Mouse (Mus musculus) brain, embryonic 14.5 days (tissue): ENCODE results near the gene Nacc1. TPM values are rescaled to one million over a fixed set of nuclear protein-coding genes. Genes with fewer than 3 reads are reported as not detected.

Experiments
- DNase-seq: peaks from one replicate; pipeline ENCODE4 v3.0.0-alpha.2; 2011; ENCODE audit warnings: low read depth
- CTCF ChIP-seq: fragments of 200-500 bp; IDR thresholded peaks from 2 replicates; pipeline ENCODE4 v1.5.1; 2012; ENCODE audit warnings: inconsistent platforms, mild to moderate bottlenecking, moderate library complexity, borderline replicate concordance; ENCODE audit not compliant: insufficient read depth, insufficient read length; ENCODE audit errors: extremely low read depth
- POLR2A ChIP-seq: fragments of 200-500 bp; IDR thresholded peaks from 2 replicates; pipeline ENCODE4 v1.6.1; 2012; ENCODE audit warnings: mild to moderate bottlenecking, inconsistent platforms, borderline replicate concordance; ENCODE audit not compliant: poor library complexity, insufficient read depth, insufficient read length, severe bottlenecking; ENCODE audit errors: extremely low read depth
- polyA plus RNA-seq: library from polyadenylated mRNA; depleted of rRNA; stranded (reverse); fragments of >200 nt; gene quantifications from 2 replicates; pipeline ENCODE4 v1.2.3, GENCODE M21; 2012

Nacc1 gene
- polyA plus RNA-seq, 1 experiment = 87.0 TPM

- TF ChIP-seq POLR2A (no peak), CTCF (no peak)
- no peak for DNase-seq
Observed at GRCm38 (mm10) chr8:84640617-84641294, 46.9 kb downstream of the Nacc1 start.

GRCm38 (mm10) chr8:84640010-84640588 lies 47.6 kb downstream of the Nacc1 start:
- no peak for DNase-seq

GRCm38 (mm10) chr8:84639162-84640009 lies 48.3 kb downstream of the Nacc1 start:
- TF ChIP-seq CTCF (peak; percentile 71), POLR2A (peak; percentile 98)
- peak; percentile 98 for DNase-seq

More at GRCm38 (mm10) chr8:84640010-84640588, 47.6 kb downstream of the Nacc1 start:
- TF ChIP-seq POLR2A (no peak), CTCF (no peak)

- TF ChIP-seq CTCF (no peak), POLR2A (0 out of 2 replicates have a peak, but pooled peaks have one; percentile 10)
- peak; percentile 27 for DNase-seq
Observed at GRCm38 (mm10) chr8:84638555-84639161, 49.0 kb downstream of the Nacc1 start.

- peak; percentile 27 for DNase-seq
- TF ChIP-seq CTCF = no peak
- TF ChIP-seq POLR2A = no peak
Observed at GRCm38 (mm10) chr8:84637946-84638554, 49.6 kb downstream of the Nacc1 start.

- TF ChIP-seq CTCF (no peak), POLR2A (no peak)
- no peak for DNase-seq
Observed at GRCm38 (mm10) chr8:84636051-84636691, 51.5 kb downstream of the Nacc1 start.

- no peak for DNase-seq
- TF ChIP-seq CTCF = no peak
- TF ChIP-seq POLR2A = no peak
Observed at GRCm38 (mm10) chr8:84635397-84636050, 52.1 kb downstream of the Nacc1 start.

GRCm38 (mm10) chr8:84634849-84635304 lies 52.8 kb downstream of the Nacc1 start:
- DNase-seq = peak; percentile 83
- TF ChIP-seq CTCF (no peak), POLR2A (no peak)

GRCm38 (mm10) chr8:84633841-84634584 lies 53.6 kb downstream of the Nacc1 start:
- no peak for DNase-seq
- TF ChIP-seq CTCF (no peak), POLR2A (no peak)
